Mouse (Mus musculus) intestine, embryonic 16.5 days (tissue): ENCODE data around the gene Nkain4. TPM values are rescaled to one million over a fixed set of nuclear protein-coding genes. Genes with fewer than 3 reads are reported as not detected.

ENCODE experiments used
- ATAC-seq: fragments of 200-750 bp; cut with Nextera tagmentation; 2 replicates; pipeline ENCODE4 v1.8.0; 2017; ENCODE audit warnings: moderate TSS enrichment, moderate library complexity
- H3K27ac ChIP-seq: fragments of 300-500 bp; sonication (generic); 2 replicates; pipeline ENCODE4 v1.5.1; 2014; ENCODE audit warnings: mild to moderate bottlenecking, low read length
- H3K27me3 ChIP-seq: fragments of 300-500 bp; sonication (generic); replicated peaks from 2 replicates; pipeline ENCODE4 v1.6.1; 2014; ENCODE audit warnings: low read length, control low read depth, mixed read lengths; ENCODE audit not compliant: control insufficient read depth, insufficient read depth
- H3K36me3 ChIP-seq: fragments of 300-500 bp; sonication (generic); 2 replicates; pipeline ENCODE4 v1.6.1; 2014; ENCODE audit warnings: low read length, control low read depth; ENCODE audit not compliant: control insufficient read depth, insufficient read depth
- H3K4me1 ChIP-seq: fragments of 300-500 bp; sonication (generic); 2 replicates; pipeline ENCODE4 v1.6.1; 2014; ENCODE audit warnings: low read length, control low read depth, mixed read lengths; ENCODE audit not compliant: control insufficient read depth, insufficient read depth
- H3K4me2 ChIP-seq: fragments of 300-500 bp; sonication (generic); 2 replicates; pipeline ENCODE4 v1.6.1; 2014; ENCODE audit warnings: low read depth, low read length, control low read depth
- H3K4me3 ChIP-seq: fragments of 300-500 bp; sonication (generic); 2 replicates; pipeline ENCODE4 v1.5.1; 2014; ENCODE audit warnings: mild to moderate bottlenecking, low read length
- H3K9ac ChIP-seq: fragments of 300-500 bp; sonication (generic); 2 replicates; pipeline ENCODE4 v1.6.1; 2014; ENCODE audit warnings: low read depth, low read length
- H3K9me3 ChIP-seq: fragments of 300-500 bp; sonication (generic); 2 replicates; pipeline ENCODE4 v1.6.1; 2016; ENCODE audit warnings: low read length, control low read depth; ENCODE audit not compliant: control insufficient read depth
- WGBS: fragments of 180-500 bp; shearing (Covaris S2); extraction: QIAGEN DNeasy Blood & Tissue Kit; methylation state at CpG from one replicate; pipeline ENCODE4 v1.1.7; 2014; 5-methylcytosine and 5-hydroxymethylcytosine counted together
- polyA plus RNA-seq: library from polyadenylated mRNA; unstranded; fragments of >200 nt; fragmentation: Nextera tagmentation; extraction: Ambion mirVana; gene quantifications from 2 replicates; pipeline ENCODE4 v1.2.1, GENCODE M21; 2015

Gene Nkain4
- polyA plus RNA-seq, result 29.9 and 32.5 TPM in 2 replicates

DNA sequence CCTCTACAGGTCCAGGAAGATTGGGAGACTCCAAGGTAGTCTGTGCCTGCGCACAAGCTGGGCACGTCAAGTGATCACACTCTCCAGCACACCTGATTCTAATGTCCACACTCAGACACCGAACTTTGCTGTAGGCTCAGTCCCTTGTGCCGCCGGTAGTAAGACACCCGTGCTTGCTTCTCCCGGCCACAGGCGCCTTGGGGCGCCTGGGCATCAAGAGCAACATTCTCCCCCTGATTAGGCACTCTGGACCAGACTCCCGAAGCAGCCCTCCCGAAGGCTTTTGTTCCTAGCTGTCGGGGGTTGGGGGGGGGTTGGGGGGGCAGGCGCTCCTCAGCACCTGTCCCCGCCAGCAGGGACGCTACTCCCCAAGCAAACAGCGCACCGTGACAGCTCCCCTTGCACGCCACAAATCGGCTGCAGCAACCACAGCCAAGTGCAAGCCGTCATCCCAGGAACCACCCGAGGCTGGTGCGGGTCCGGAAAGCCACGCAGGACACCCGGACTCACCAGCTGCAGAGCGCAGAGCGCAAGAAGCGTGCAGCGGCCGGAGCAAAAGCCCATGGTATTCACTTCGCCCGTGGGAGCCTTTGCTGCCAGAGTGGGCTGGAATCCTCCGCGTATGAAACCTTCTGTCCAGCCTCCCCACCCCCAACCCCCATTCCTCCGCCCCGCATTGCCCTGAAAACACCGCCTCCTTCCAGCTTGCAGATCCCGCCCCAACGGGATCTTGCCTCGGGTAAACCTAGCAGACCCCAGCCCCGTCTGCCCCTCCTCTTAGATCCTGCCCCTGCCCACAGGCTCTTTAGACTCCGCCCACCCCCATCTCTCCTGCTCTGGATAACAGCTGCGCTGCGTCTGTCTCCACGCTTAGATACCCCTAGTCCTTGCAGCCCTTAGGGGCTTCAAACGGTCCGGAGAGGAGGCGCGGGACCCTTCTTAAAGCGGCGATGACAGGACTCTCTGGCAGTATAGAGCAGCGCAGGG lies at the start of gene Nkain4:
Nkain4 (minus strand) TSS at position 639 of the 987 bp plus-strand sequence.
- under 1% methylated on average over 52 of the region's 52 CpGs for WGBS
- Histone ChIP-seq H3K9ac (peak within 1 kb of the TSS; percentile 67), H3K4me1 (peaks cover 8% of the 10 kb centered on the region; the same call in 1 of the 2 replicates), H3K4me2 (peak within 1 kb of the TSS; percentile 78), H3K36me3 (no peaks in the 10 kb centered on the region), H3K27me3 (no peaks in the 10 kb centered on the region), H3K9me3 (no peaks in the 10 kb centered on the region), H3K27ac (peak within 1 kb of the TSS; percentile 68), H3K4me3 (peak within 1 kb of the TSS; percentile 64)
- ATAC-seq, result peak; percentile 83

DNA sequence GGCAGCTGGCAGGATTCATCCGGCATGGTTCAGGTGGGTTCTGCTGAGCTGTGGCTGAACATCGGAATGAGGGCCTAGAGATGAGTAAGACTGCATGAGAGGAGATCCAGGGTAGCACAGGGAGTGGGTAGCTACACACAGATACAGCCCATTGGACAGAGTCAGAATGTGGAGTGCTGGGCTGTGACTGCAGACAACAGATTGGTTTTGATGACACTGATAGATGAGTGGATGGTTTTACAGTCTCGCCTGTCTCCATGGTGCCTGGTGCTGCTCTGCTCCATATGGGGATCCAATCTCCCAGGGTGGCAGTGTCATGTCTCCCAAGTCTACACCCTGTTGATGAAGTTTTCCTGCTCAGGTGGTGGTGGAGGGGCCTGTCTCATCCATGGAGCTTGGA lies 42.4 kb upstream of the Nkain4 start:
- 74% methylated on average over 3 of the region's 3 CpGs for WGBS

DNA sequence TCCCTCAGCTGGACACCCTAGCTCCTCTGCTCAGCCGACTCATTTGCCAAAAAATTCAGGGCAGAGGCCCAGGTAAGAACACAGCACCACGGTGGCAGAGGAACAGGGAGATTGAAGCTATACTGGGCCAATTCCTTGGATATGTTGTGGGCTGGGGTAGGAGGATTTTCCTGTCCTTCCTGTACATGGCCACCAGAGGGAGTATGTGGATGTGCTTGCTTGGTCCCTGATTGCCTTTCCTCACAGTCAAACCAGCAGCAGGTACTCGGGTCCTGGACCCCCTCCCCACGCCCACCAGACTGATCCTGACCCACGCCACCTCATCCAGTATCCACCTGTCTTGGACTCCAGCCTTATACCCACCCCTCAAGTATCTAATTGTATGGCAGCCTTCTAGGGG lies 41.9 kb upstream of the Nkain4 start:
- H3K4me1 ChIP-seq, result no peaks in the 10 kb centered on the region
- ATAC-seq, result peak; percentile 54; the same call in 1 of the 2 replicates
- H3K36me3 ChIP-seq, result no peaks in the 10 kb centered on the region
- H3K4me2 ChIP-seq, result no peak overlapping the region
- no peak overlapping the region for H3K4me3 ChIP-seq
- H3K9ac ChIP-seq, result no peak overlapping the region
- WGBS, result 14% methylated on average over 5 of the region's 5 CpGs
- no peaks in the 10 kb centered on the region for H3K27me3 ChIP-seq
- no peaks in the 10 kb centered on the region for H3K9me3 ChIP-seq
- no peak overlapping the region for H3K27ac ChIP-seq

More for the DNA sequence above, 42.4 kb upstream of the Nkain4 start:
- H3K4me3 ChIP-seq, result no peak overlapping the region
- no peaks in the 10 kb centered on the region for H3K9me3 ChIP-seq
- no peaks in the 10 kb centered on the region for H3K36me3 ChIP-seq
- H3K27ac ChIP-seq, result no peak overlapping the region
- H3K27me3 ChIP-seq, result no peaks in the 10 kb centered on the region
- H3K4me2 ChIP-seq, result no peak overlapping the region
- no peaks in the 10 kb centered on the region for H3K4me1 ChIP-seq
- H3K9ac ChIP-seq, result no peak overlapping the region
- ATAC-seq, result no peak

DNA sequence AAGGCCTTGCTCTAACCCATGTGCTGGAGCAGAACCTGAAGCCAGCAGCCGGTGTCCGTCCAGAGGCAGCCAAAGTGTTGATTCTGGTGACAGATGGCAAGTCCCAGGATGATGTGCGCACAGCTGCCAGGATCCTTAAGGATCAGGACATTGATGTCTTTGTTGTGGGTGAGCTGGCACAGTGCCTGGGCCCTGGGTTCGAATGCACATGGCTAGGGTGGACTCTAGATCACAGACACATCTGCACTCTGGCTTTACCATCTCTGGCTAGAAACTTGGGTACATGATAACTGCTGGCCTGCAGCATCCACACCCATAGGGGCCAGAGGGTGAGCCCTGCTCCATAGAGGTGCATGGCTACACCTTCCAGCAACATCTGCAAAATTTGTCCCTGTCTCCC lies 41.0 kb upstream of the Nkain4 start:
- Histone ChIP-seq H3K27ac (no peak overlapping the region), H3K27me3 (no peaks in the 10 kb centered on the region), H3K9ac (no peak overlapping the region), H3K4me1 (no peaks in the 10 kb centered on the region), H3K36me3 (no peaks in the 10 kb centered on the region), H3K4me2 (no peak overlapping the region), H3K4me3 (no peak overlapping the region), H3K9me3 (no peaks in the 10 kb centered on the region)
- no peak for ATAC-seq
- WGBS, result 79% methylated on average over 4 of the region's 4 CpGs

DNA sequence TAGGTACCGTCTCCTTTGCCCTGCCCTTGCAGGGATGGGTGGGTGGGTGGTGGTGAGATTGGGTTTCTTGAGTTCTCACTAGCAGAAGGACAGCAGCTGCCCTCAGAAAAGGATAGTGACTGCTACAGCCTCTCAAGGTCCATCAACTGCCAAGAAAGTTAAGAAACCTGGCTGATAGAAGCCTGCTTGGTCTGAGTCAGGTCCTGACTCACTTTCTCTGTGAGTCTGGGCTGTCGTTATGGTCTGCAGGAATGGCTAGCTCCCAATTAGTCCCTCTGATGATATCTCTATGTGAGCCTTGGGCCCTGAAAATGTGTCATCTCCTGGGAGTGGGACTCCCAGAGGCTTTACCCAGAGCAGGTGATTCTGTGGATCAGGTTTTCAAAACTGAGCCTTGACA lies 39.9 kb upstream of the Nkain4 start:
- H3K9ac ChIP-seq, result no peak overlapping the region
- no peaks in the 10 kb centered on the region for H3K4me1 ChIP-seq
- no peaks in the 10 kb centered on the region for H3K27me3 ChIP-seq
- ATAC-seq, result no peak
- H3K4me3 ChIP-seq, result no peak overlapping the region
- 75% methylated on average over 2 of the region's 2 CpGs for WGBS
- H3K9me3 ChIP-seq, result no peaks in the 10 kb centered on the region
- no peaks in the 10 kb centered on the region for H3K36me3 ChIP-seq
- H3K4me2 ChIP-seq, result no peak overlapping the region
- no peak overlapping the region for H3K27ac ChIP-seq

DNA sequence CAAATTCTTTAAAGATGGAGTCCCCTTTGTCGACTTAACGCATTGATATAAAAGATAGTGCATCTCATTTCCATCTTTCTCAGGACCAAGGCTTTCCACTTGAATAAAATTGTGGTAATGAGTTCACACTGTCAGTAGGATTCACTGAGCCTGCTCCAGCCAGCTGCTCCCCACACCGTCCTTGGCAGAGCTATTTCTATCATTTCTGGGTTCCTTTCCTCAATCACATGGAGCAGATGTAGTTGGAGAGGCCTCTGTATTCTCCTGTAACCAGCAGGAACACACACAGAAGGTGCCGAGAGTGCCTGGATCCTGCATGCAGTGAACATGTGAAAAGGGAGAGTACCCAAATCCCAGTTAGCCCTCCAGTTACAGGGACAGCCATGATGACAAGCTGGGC lies 35.8 kb upstream of the Nkain4 start:
- H3K9ac ChIP-seq, result no peak overlapping the region
- H3K27ac ChIP-seq, result no peak overlapping the region
- H3K4me3 ChIP-seq, result no peak overlapping the region
- no peaks in the 10 kb centered on the region for H3K9me3 ChIP-seq
- H3K36me3 ChIP-seq, result no peaks in the 10 kb centered on the region
- ATAC-seq, result no peak
- H3K27me3 ChIP-seq, result no peaks in the 10 kb centered on the region
- 67% methylated on average over 4 of the region's 4 CpGs for WGBS
- no peaks in the 10 kb centered on the region for H3K4me1 ChIP-seq
- no peak overlapping the region for H3K4me2 ChIP-seq

DNA sequence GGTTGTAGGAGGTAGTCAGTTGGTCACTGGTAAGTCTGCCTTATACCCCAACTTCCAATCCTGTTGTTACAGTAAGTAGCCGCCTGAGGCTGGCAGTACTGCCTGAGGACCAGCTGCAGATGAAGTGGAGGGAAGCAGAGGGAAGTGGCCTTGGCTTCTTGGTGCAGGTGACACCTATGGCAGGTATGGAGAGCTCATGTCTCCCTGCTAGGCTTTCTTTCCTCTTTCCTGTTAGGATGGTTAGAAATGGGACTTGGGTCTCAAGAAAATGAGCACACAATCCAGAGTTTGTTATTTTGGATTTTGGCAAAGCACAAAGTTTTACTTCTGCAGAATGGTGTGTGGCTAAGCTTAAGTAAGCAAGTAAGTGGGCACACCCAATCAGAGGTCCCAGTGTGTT lies 34.4 kb upstream of the Nkain4 start:
- Histone ChIP-seq H3K27ac (no peak overlapping the region), H3K36me3 (no peaks in the 10 kb centered on the region), H3K4me1 (no peaks in the 10 kb centered on the region), H3K4me3 (no peak overlapping the region), H3K27me3 (no peaks in the 10 kb centered on the region), H3K9me3 (no peaks in the 10 kb centered on the region), H3K9ac (no peak overlapping the region), H3K4me2 (no peak overlapping the region)
- no peak for ATAC-seq
- 85% methylated on average over 1 of the region's 1 CpGs for WGBS

DNA sequence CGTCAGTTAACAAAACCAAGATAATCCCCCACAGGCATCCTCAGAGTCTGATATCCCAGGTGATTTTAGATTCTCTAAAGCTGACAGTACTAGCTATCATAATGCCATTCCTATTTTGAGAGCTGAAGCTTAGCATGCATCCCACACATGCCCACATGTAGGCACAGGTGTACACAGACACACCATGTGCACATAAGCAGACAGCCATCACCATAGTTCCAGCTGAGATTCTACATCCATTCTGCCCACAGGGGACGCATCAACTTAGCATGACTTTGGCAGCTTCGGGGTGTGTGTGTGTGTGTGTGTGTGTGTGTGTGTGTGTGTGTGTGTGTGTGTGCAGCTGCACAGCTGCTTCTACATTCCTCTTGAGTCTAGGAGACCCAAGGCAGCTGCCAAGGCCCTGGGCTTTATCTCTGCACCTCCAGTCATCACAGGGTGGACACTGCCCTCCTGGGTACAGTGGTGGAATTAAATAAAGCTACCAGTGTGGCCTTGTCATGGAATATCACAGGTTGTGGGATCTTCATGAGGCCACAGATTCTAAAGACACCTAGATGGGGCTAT lies 33.9 kb upstream of the Nkain4 start:
- 68% methylated on average over 3 of the region's 3 CpGs for WGBS
- ATAC-seq, result no peak
- no peaks in the 10 kb centered on the region for H3K27me3 ChIP-seq
- no peak overlapping the region for H3K4me2 ChIP-seq
- no peak overlapping the region for H3K27ac ChIP-seq
- no peak overlapping the region for H3K9ac ChIP-seq
- no peaks in the 10 kb centered on the region for H3K9me3 ChIP-seq
- H3K4me1 ChIP-seq, result no peaks in the 10 kb centered on the region
- no peak overlapping the region for H3K4me3 ChIP-seq
- no peaks in the 10 kb centered on the region for H3K36me3 ChIP-seq

DNA sequence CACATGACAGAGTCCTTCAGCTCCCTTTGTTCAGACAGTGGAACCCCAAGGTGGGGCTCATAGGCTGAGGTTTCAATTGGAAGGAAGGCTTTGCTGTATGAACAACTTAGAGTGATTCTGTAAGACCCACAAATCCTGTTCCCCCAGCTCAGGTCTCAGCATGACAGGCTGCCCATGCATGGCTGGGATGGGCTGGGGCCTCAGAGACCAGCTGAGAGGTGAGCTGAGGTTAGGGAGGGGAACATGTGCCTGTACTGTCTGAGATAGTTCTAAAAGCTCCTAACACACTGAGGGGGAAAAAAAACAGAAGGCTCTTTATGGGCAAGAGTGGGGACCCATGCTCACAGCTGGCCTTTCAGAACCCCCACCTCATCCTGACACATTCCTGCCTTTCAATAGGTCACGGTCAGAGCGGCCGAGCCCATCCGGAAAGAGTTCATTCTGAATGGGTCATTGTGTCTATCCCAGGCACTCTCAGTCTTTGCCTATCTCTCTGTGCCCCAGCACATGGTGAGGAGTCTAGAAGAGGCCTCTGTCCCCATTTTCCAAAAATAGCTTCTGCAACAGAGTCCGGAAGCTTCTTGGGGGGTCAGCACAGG lies 33.0 kb upstream of the Nkain4 start:
- no peak overlapping the region for H3K4me3 ChIP-seq
- no peaks in the 10 kb centered on the region for H3K4me1 ChIP-seq
- H3K27ac ChIP-seq, result no peak overlapping the region
- H3K36me3 ChIP-seq, result no peaks in the 10 kb centered on the region
- H3K27me3 ChIP-seq, result no peaks in the 10 kb centered on the region
- 69% methylated on average over 5 of the region's 5 CpGs for WGBS
- no peak overlapping the region for H3K4me2 ChIP-seq
- ATAC-seq, result no peak
- H3K9me3 ChIP-seq, result no peaks in the 10 kb centered on the region
- H3K9ac ChIP-seq, result no peak overlapping the region
